Mouse (Mus musculus): ENCODE results near the gene Dbndd2.

DNA sequence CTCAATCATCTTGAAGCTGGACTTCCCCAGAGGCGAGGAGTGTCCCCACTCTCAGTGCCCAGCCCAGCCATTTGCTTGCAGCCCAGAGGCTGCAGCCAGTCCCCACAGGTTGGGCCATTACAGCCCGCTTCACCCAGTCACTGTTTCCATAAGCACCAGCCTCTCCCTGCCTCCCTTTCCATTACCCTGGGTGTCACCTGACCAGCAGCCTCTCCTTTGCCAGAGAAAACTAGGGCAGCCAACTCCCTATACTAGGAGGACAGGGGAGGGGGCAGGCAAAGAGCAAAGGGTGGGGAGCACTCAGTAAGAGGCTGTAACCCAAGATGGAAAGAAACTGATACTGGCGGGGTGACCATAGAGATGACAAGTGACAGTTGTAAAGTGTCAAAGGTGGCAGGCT is 48.9 kb upstream of the Dbndd2 start:
- TF ChIP-seq CTCF (IDR thresholded peaks at IDR 0.05; ENCODE audit: low read depth, low read length) (no peak), POLR2AphosphoS5 (IDR thresholded peaks at IDR 0.05; ENCODE audit: insufficient replicate concordance, low read depth, low read length) (no peak), GATA2 (IDR thresholded peaks at IDR 0.05; ENCODE audit: borderline replicate concordance, low read depth, low read length) (no peak)

Data from G1E (cell line).